Mouse (Mus musculus) forebrain, embryonic 13.5 days (tissue): ENCODE data around the gene Zfp335. TPM values are rescaled to one million over a fixed set of nuclear protein-coding genes. Genes with fewer than 3 reads are reported as not detected.
"Not testable (repeated sequence)": the region's sequence is repeated elsewhere in the genome, so short reads cannot be mapped to it uniquely, and the experiment has no call there.

Experiments used
- ATAC-seq: fragments of 200-750 bp; cut with Nextera tagmentation; 2 replicates; pipeline ENCODE4 v1.8.0; 2017
- H3K27ac ChIP-seq: fragments of 300-500 bp; sonication (generic); 2 replicates; pipeline ENCODE4 v1.5.1; 2015; ENCODE audit warnings: inconsistent platforms, mild to moderate bottlenecking, moderate library complexity
- H3K27me3 ChIP-seq: fragments of 300-500 bp; sonication (generic); 2 replicates; pipeline ENCODE4 v1.6.1; 2015; ENCODE audit warnings: mild to moderate bottlenecking, inconsistent platforms
- H3K36me3 ChIP-seq: fragments of 300-500 bp; sonication (generic); 2 replicates; pipeline ENCODE4 v1.6.1; 2015; ENCODE audit warnings: mild to moderate bottlenecking, inconsistent platforms; ENCODE audit not compliant: poor library complexity, severe bottlenecking
- H3K4me1 ChIP-seq: fragments of 300-500 bp; sonication (generic); 2 replicates; pipeline ENCODE4 v1.6.1; 2015; ENCODE audit warnings: inconsistent platforms
- H3K4me2 ChIP-seq: fragments of 300-500 bp; sonication (generic); 2 replicates; pipeline ENCODE4 v1.6.1; 2015; ENCODE audit warnings: inconsistent platforms, mild to moderate bottlenecking, moderate library complexity
- H3K4me3 ChIP-seq: fragments of 300-500 bp; sonication (generic); 2 replicates; pipeline ENCODE4 v1.5.1; 2015; ENCODE audit warnings: mild to moderate bottlenecking, inconsistent platforms
- H3K9ac ChIP-seq: fragments of 300-500 bp; sonication (generic); 2 replicates; pipeline ENCODE4 v1.6.1; 2015; ENCODE audit warnings: mild to moderate bottlenecking, inconsistent platforms
- H3K9me3 ChIP-seq: fragments of 300-500 bp; sonication (generic); replicated peaks from 2 replicates; pipeline ENCODE4 v1.6.1; 2016; ENCODE audit warnings: inconsistent platforms
- WGBS: fragments of 180-500 bp; shearing (Covaris S2); methylation state at CpG from one replicate; pipeline ENCODE4 v1.1.7; 2015; 5-methylcytosine and 5-hydroxymethylcytosine counted together
- polyA plus RNA-seq: library from polyadenylated mRNA; unstranded; fragments of >200 nt; fragmentation: Nextera tagmentation; extraction: Ambion mirVana; gene quantifications from 2 replicates; pipeline ENCODE4 v1.2.1, GENCODE M21; 2015

Gene Zfp335
- polyA plus RNA-seq, 1 experiment from 2014 or later: 12.2 TPM

- H3K27ac ChIP-seq: no peak overlapping the region
- peaks cover 100% of the 10 kb centered on the region for H3K36me3 ChIP-seq
- WGBS: 92% methylated on average over 24 of the region's 24 CpGs
- H3K27me3 ChIP-seq: no peaks in the 10 kb centered on the region
- no peaks in the 10 kb centered on the region for H3K9me3 ChIP-seq
- peaks cover 4% of the 10 kb centered on the region; the same call in 1 of the 2 replicates for H3K4me1 ChIP-seq
- ATAC-seq: no peak
- H3K4me2 ChIP-seq: no peak overlapping the region
- no peak overlapping the region for H3K9ac ChIP-seq
- no peak overlapping the region for H3K4me3 ChIP-seq
Measured at GRCm38 (mm10) chr2:164890411-164891049, 21.0 kb downstream of the Zfp335 start.

- Histone ChIP-seq H3K36me3 (peaks cover 100% of the 10 kb centered on the region), H3K27ac (no peak overlapping the region), H3K4me1 (peaks cover 4% of the 10 kb centered on the region; the same call in 1 of the 2 replicates), H3K27me3 (no peaks in the 10 kb centered on the region), H3K4me2 (no peak overlapping the region), H3K9me3 (no peaks in the 10 kb centered on the region), H3K9ac (no peak overlapping the region), H3K4me3 (no peak overlapping the region)
- 85% methylated on average over 2 of the region's 2 CpGs for WGBS
- ATAC-seq: no peak
Measured at GRCm38 (mm10) chr2:164889960-164890359, 21.6 kb downstream of the Zfp335 start.

GRCm38 (mm10) chr2:164888996-164889395 lies 22.6 kb downstream of the Zfp335 start:
- 88% methylated on average over 12 of the region's 12 CpGs for WGBS
- no peak for ATAC-seq
- Histone ChIP-seq H3K36me3 (peaks cover 99% of the 10 kb centered on the region), H3K4me2 (no peak overlapping the region), H3K4me1 (peaks cover 4% of the 10 kb centered on the region; the same call in 1 of the 2 replicates), H3K27me3 (no peaks in the 10 kb centered on the region), H3K27ac (no peak overlapping the region), H3K9me3 (no peaks in the 10 kb centered on the region), H3K9ac (no peak overlapping the region), H3K4me3 (no peak overlapping the region)

- H3K36me3 ChIP-seq: peaks cover 92% of the 10 kb centered on the region
- H3K9ac ChIP-seq: no peak overlapping the region
- no peaks in the 10 kb centered on the region for H3K27me3 ChIP-seq
- H3K9me3 ChIP-seq: no peaks in the 10 kb centered on the region
- H3K4me3 ChIP-seq: no peak overlapping the region
- peaks cover 11% of the 10 kb centered on the region; the same call in 1 of the 2 replicates for H3K4me1 ChIP-seq
- 93% methylated on average over 10 of the region's 10 CpGs for WGBS
- no peak overlapping the region for H3K27ac ChIP-seq
- no peak overlapping the region for H3K4me2 ChIP-seq
- no peak for ATAC-seq
Measured at GRCm38 (mm10) chr2:164886617-164887016, 24.9 kb downstream of the Zfp335 start.

- Histone ChIP-seq H3K27me3 (no peaks in the 10 kb centered on the region), H3K4me3 (no peak overlapping the region), H3K27ac (0 out of 2 replicates have a peak overlapping the region, but pooled peaks have one; percentile 10), H3K9ac (0 out of 2 replicates have a peak overlapping the region, but pooled peaks have one; percentile 19), H3K4me1 (peaks cover 15% of the 10 kb centered on the region), H3K36me3 (peaks cover 83% of the 10 kb centered on the region), H3K9me3 (no peaks in the 10 kb centered on the region), H3K4me2 (no peak overlapping the region)
- 56% methylated on average over 7 of the region's 7 CpGs for WGBS
- ATAC-seq: peak; percentile 30; the same call in 1 of the 2 replicates
Measured at GRCm38 (mm10) chr2:164885788-164886187, 25.8 kb downstream of the Zfp335 start.

GRCm38 (mm10) chr2:164882619-164883018 lies 28.9 kb downstream of the Zfp335 start:
- Histone ChIP-seq H3K27me3 (no peaks in the 10 kb centered on the region), H3K9me3 (no peaks in the 10 kb centered on the region), H3K27ac (peak overlapping the region; percentile 32), H3K4me2 (no peak overlapping the region), H3K36me3 (peaks cover 52% of the 10 kb centered on the region), H3K4me1 (peaks cover 32% of the 10 kb centered on the region), H3K4me3 (no peak overlapping the region), H3K9ac (no peak overlapping the region)
- WGBS: 31% methylated on average over 8 of the region's 9 CpGs
- no peak for ATAC-seq

- Histone ChIP-seq H3K9me3 (no peaks in the 10 kb centered on the region), H3K36me3 (peaks cover 28% of the 10 kb centered on the region), H3K4me3 (peak overlapping the region; percentile 90), H3K27ac (peak overlapping the region; percentile 100), H3K27me3 (no peaks in the 10 kb centered on the region), H3K9ac (peak overlapping the region; percentile 100), H3K4me2 (peak overlapping the region; percentile 98), H3K4me1 (peaks cover 33% of the 10 kb centered on the region)
- peak; percentile 92 for ATAC-seq
- WGBS: under 1% methylated on average over 47 of the region's 72 CpGs
Measured at GRCm38 (mm10) chr2:164879568-164880277, 31.8 kb downstream of the Zfp335 start.

- Histone ChIP-seq H3K36me3 (peaks cover 24% of the 10 kb centered on the region), H3K9ac (peak within 1 kb of the TSS; percentile 100), H3K4me2 (peak within 1 kb of the TSS; percentile 98), H3K4me1 (peaks cover 33% of the 10 kb centered on the region), H3K4me3 (peak within 1 kb of the TSS; percentile 90), H3K27me3 (no peaks in the 10 kb centered on the region), H3K27ac (peak within 1 kb of the TSS; percentile 100), H3K9me3 (no peaks in the 10 kb centered on the region)
- under 1% methylated on average over 38 of the region's 40 CpGs for WGBS
- ATAC-seq: peak; percentile 88
Measured at GRCm38 (mm10) chr2:164879228-164879567, 32.4 kb downstream of the Zfp335 start, which contains the start of gene Pcif1. Pcif1 (plus strand) TSS chr2:164879304.

- Histone ChIP-seq H3K27ac (peak overlapping the region; percentile 100), H3K4me3 (peak overlapping the region; percentile 90), H3K36me3 (peaks cover 18% of the 10 kb centered on the region), H3K9me3 (no peaks in the 10 kb centered on the region), H3K4me2 (peak overlapping the region; percentile 98), H3K9ac (peak overlapping the region; percentile 100), H3K4me1 (peaks cover 33% of the 10 kb centered on the region), H3K27me3 (no peaks in the 10 kb centered on the region)
- WGBS: 3% methylated on average over 28 of the region's 28 CpGs
- peak; percentile 48 for ATAC-seq
Measured at GRCm38 (mm10) chr2:164878509-164879227, 32.9 kb downstream of the Zfp335 start.

GRCm38 (mm10) chr2:164877376-164878215 lies 34.0 kb downstream of the Zfp335 start:
- not testable (repeated sequence) for H3K27me3 ChIP-seq, H3K36me3 ChIP-seq, H3K9me3 ChIP-seq, H3K27ac ChIP-seq, ATAC-seq, H3K9ac ChIP-seq
- WGBS: 79% methylated on average over 11 of the region's 11 CpGs
- peak overlapping the region; percentile 98 for H3K4me2 ChIP-seq
- H3K4me3 ChIP-seq: peak overlapping the region; percentile 90
- peaks cover 28% of the 10 kb centered on the region for H3K4me1 ChIP-seq

- not testable (repeated sequence) for H3K27me3 ChIP-seq, H3K27ac ChIP-seq, H3K4me3 ChIP-seq, H3K9ac ChIP-seq, ATAC-seq, H3K9me3 ChIP-seq, H3K36me3 ChIP-seq, H3K4me2 ChIP-seq
- 57% methylated on average over 2 of the region's 2 CpGs for WGBS
- H3K4me1 ChIP-seq: peaks cover 21% of the 10 kb centered on the region
Measured at GRCm38 (mm10) chr2:164875648-164876047, 35.9 kb downstream of the Zfp335 start.
